34 mouse cellular contexts compared by ENCODE assay signal in genomic region chr16:48309912-48310630, GRCm38 (mm10). TPM values are rescaled to one million over a fixed set of nuclear protein-coding genes. Genes with fewer than 3 reads are reported as not detected.
DNase-seq lines count a peak whose midpoint lies in the region; ATAC-seq and TF ChIP-seq lines count a peak whose summit lies in the region.
"Had no signal": no experiment of that assay in that cellular context is flagged by ENCODE, and none has a peak within 500 bp of the region (broad histone marks: within the 10 kb centered on the region; RNA-seq: fewer than 3 reads in every experiment).

No protein-coding gene starts in this region.

- H3K4me1 ChIP-seq in E14TG2a.4 (replicated peaks; ENCODE audit: low read depth, low read length), result peaks cover 81% of the 10 kb centered on the region
- H3K4me1 ChIP-seq in ES-E14 (ENCODE audit: control insufficient read depth in 2 of 2, insufficient read depth in 2 of 2, low read length in 2 of 2, poor library complexity in 1 of 2), result peaks cover 0 to 9% of the 10 kb centered on the region in 2 experiments; a peak in 3 of 4 replicates
- H3K4me1 ChIP-seq in hindbrain, embryonic 12.5 days, result no peaks in the 10 kb centered on the region
- H3K4me1 ChIP-seq: embryonic facial prominence, embryonic 12.5 days; embryonic facial prominence, embryonic 15.5 days; hindbrain, embryonic 13.5 days; intestine, embryonic 15.5 days had no signal

- H3K36me3 ChIP-seq in E14TG2a.4 (ENCODE audit: insufficient read depth, low read length) (peaks cover 38% of the 10 kb centered on the region), ES-E14 (ENCODE audit: control insufficient read depth, insufficient read depth, low read length, poor library complexity, severe bottlenecking) (peaks cover 24% of the 10 kb centered on the region)
- H3K36me3 ChIP-seq in hindbrain, embryonic 12.5 days, result no peaks in the 10 kb centered on the region
- H3K36me3 ChIP-seq: embryonic facial prominence, embryonic 12.5 days; embryonic facial prominence, embryonic 15.5 days; G1E; hindbrain, embryonic 13.5 days; intestine, embryonic 15.5 days had no signal

- H3K27ac ChIP-seq in ES-E14 (ENCODE audit: insufficient read depth, low read depth, low read length, poor library complexity, severe bottlenecking), result peak overlapping the region; percentile 96
- H3K27ac ChIP-seq in hindbrain, embryonic 12.5 days, result no peak overlapping the region
- H3K27ac ChIP-seq: embryonic facial prominence, embryonic 12.5 days; embryonic facial prominence, embryonic 15.5 days; gastrocnemius, adult 2 months; hindbrain, embryonic 13.5 days; intestine, embryonic 15.5 days had no signal

- DNase-seq in 3134 (ENCODE audit: extremely low read depth, insufficient read length, low spot score) (peak; percentile 22), ES-E14 (ENCODE audit: low read depth, low spot score) (no peak)
- no peak for DNase-seq in layer of hippocampus, adult 9-11 months
- DNase-seq: adrenal gland, postnatal 10 days; adrenal gland, postnatal 36 days; cerebellum, adult 18-20 months; cerebellum, adult 9-10 months; cerebellum, postnatal 25 days; forebrain, postnatal 0 days; gastrocnemius, adult 2 months; gastrocnemius, postnatal 14 days; heart, adult 11 months had no signal

- peak overlapping the region; percentile 82 for H3K4me3 ChIP-seq in E14TG2a.4 (replicated peaks; ENCODE audit: low read length)
- H3K4me3 ChIP-seq in ES-E14 (ENCODE audit: insufficient read depth in 1 of 2, low read depth in 1 of 2, low read length in 2 of 2, poor library complexity in 1 of 2, severe bottlenecking in 1 of 2), result peak overlapping the region; percentile 65 to 77
- H3K4me3 ChIP-seq in hindbrain, embryonic 12.5 days, result no peak overlapping the region
- H3K4me3 ChIP-seq: embryonic facial prominence, embryonic 12.5 days; embryonic facial prominence, embryonic 15.5 days; gastrocnemius, adult 2 months; hindbrain, embryonic 13.5 days; intestine, embryonic 15.5 days had no signal

- in situ Hi-C loops in ES-E14 (cut with MboI; ENCODE audit: low sequenced_read_pairs in 2 of 2, unreplicated experiment in 2 of 2), result no loop called here

- ATAC-seq in activated CD4-positive, CD25-positive, alpha-beta regulatory T cell, adult 4 months, result no peak
- no peak for ATAC-seq in hindbrain, embryonic 12.5 days (ENCODE audit: low FRiP score)
- ATAC-seq: forebrain, embryonic 14.5 days; forebrain, postnatal 0 days; hindbrain, embryonic 16.5 days; intestine, embryonic 15.5 days; Patski had no signal

- H3K27me3 ChIP-seq in E14TG2a.4 (ENCODE audit: insufficient read depth, low read length), result no peaks in the 10 kb centered on the region
- H3K27me3 ChIP-seq in hindbrain, embryonic 12.5 days, result no peaks in the 10 kb centered on the region
- H3K27me3 ChIP-seq: embryonic facial prominence, embryonic 12.5 days; embryonic facial prominence, embryonic 15.5 days; hindbrain, embryonic 13.5 days; intestine, embryonic 15.5 days; Patski had no signal

- H3K9me3 ChIP-seq in E14TG2a.4 (ENCODE audit: low read length), result no peaks in the 10 kb centered on the region
- H3K9me3 ChIP-seq in ES-E14 (ENCODE audit: control insufficient read depth, insufficient read depth, low read depth, low read length), result no peaks in the 10 kb centered on the region
- H3K9me3 ChIP-seq in hindbrain, embryonic 12.5 days (replicated peaks), result no peaks in the 10 kb centered on the region
- H3K9me3 ChIP-seq: embryonic facial prominence, embryonic 12.5 days; embryonic facial prominence, embryonic 15.5 days; G1E; hindbrain, embryonic 13.5 days; intestine, embryonic 15.5 days had no signal

- 80% methylated on average over 12 of the region's 12 CpGs for WGBS in hindbrain, embryonic 12.5 days

- no peak overlapping the region for H3K4me2 ChIP-seq in hindbrain, embryonic 12.5 days (replicated peaks)
- H3K4me2 ChIP-seq: embryonic facial prominence, embryonic 12.5 days; embryonic facial prominence, embryonic 15.5 days; heart, embryonic 11.5 days; hindbrain, embryonic 13.5 days; intestine, embryonic 15.5 days had no signal

- TF ChIP-seq CTCF in E14TG2a.4 (conservative IDR thresholded peaks at IDR 0.05; ENCODE audit: low read length), result no peak

- no peak overlapping the region; the same call in 1 of the 2 replicates for H3K9ac ChIP-seq in ES-E14 (ENCODE audit: insufficient read depth, low read depth, low read length, poor library complexity, severe bottlenecking)
- H3K9ac ChIP-seq in hindbrain, embryonic 12.5 days, result no peak overlapping the region
- H3K9ac ChIP-seq: embryonic facial prominence, embryonic 12.5 days; embryonic facial prominence, embryonic 15.5 days; forebrain, postnatal 0 days; hindbrain, embryonic 13.5 days; intestine, embryonic 15.5 days had no signal

TF ChIP-seq in ES-E14, 5 proteins besides CTCF, POLR2A, EP300 and RAD21:
- TF ChIP-seq HCFC1 (IDR thresholded peaks at IDR 0.05; ENCODE audit: borderline replicate concordance, insufficient read depth, low read length) (no peak), CHD2 (IDR thresholded peaks at IDR 0.05; ENCODE audit: low read depth, low read length) (no peak), MAFK (IDR thresholded peaks at IDR 0.05; ENCODE audit: insufficient read depth, low read depth, low read length) (no peak), ZC3H11A (IDR thresholded peaks at IDR 0.05; ENCODE audit: borderline replicate concordance, low read depth, low read length) (no peak), ZNF384 (IDR thresholded peaks at IDR 0.05; ENCODE audit: low read depth, low read length) (no peak)
TF ChIP-seq in ES-E14: peak in this region for 0.

RNA-seq across cellular contexts. Expression of gene Dppa2, which starts 6.4 kb away (rescaled TPM):
- total RNA-seq in ES-E14 (2012; rRNA removed), result 45.2 and 74.0 TPM in 2 replicates
- not detected for polyA plus RNA-seq in activated CD4-positive, CD25-positive, alpha-beta regulatory T cell, adult 4 months (2017; shearing (Covaris generic))
- not detected in 2 replicates for polyA plus RNA-seq in hindbrain, embryonic 12.5 days (2016; fragmentation: Nextera tagmentation; extraction: Ambion mirVana)
- total RNA-seq: adrenal gland, adult 18-20 months; adrenal gland, postnatal 10 days; adrenal gland, postnatal 36 days; common myeloid progenitor, adult 5-6 weeks; forebrain, postnatal 0 days; gastrocnemius, adult 2 months; gastrocnemius, postnatal 14 days; gastrocnemius, postnatal 4 days; heart, adult 8-10 months; heart, postnatal 25 days; hematopoietic stem cell, adult 5-6 weeks had no signal
- polyA plus RNA-seq: embryonic facial prominence, embryonic 12.5 days; embryonic facial prominence, embryonic 15.5 days; forebrain, embryonic 11.5 days; forebrain, embryonic 14.5 days; forebrain, postnatal 0 days; frontal cortex, adult 2 months; G1E; heart, embryonic 11.5 days; heart, embryonic 14.5 days; heart, postnatal 0 days; hindbrain, embryonic 16.5 days; intestine, embryonic 15.5 days; Patski had no signal

RNA-seq across cellular contexts. Expression of gene Dppa4, which starts 26.5 kb away (rescaled TPM):
- 150 and 179 TPM in 2 replicates for total RNA-seq in ES-E14 (2012; rRNA removed)
- polyA plus RNA-seq in activated CD4-positive, CD25-positive, alpha-beta regulatory T cell, adult 4 months (2017; shearing (Covaris generic)), result not detected
- polyA plus RNA-seq in hindbrain, embryonic 12.5 days (2016; fragmentation: Nextera tagmentation; extraction: Ambion mirVana), result not detected in 2 replicates
- total RNA-seq: adrenal gland, adult 18-20 months; adrenal gland, postnatal 10 days; adrenal gland, postnatal 36 days; common myeloid progenitor, adult 5-6 weeks; forebrain, postnatal 0 days; gastrocnemius, adult 2 months; gastrocnemius, postnatal 14 days; gastrocnemius, postnatal 4 days; heart, adult 8-10 months; heart, postnatal 25 days; hematopoietic stem cell, adult 5-6 weeks had no signal
- polyA plus RNA-seq: embryonic facial prominence, embryonic 12.5 days; embryonic facial prominence, embryonic 15.5 days; forebrain, embryonic 11.5 days; forebrain, embryonic 14.5 days; forebrain, postnatal 0 days; frontal cortex, adult 2 months; heart, embryonic 11.5 days; heart, embryonic 14.5 days; heart, postnatal 0 days; hindbrain, embryonic 13.5 days; hindbrain, embryonic 16.5 days; intestine, embryonic 15.5 days; Patski had no signal
